Mouse (Mus musculus) induced T-regulatory cell, adult 2 months (primary cell): ENCODE results near the gene Ccser1.

Experiments
- DNase-seq: peaks from one replicate; pipeline ENCODE4 v3.0.0-alpha.2; 2012; ENCODE audit warnings: low read depth

Gene Ccser1

GRCm38 (mm10) chr6:61438165-61438564 is 258.0 kb downstream of the Ccser1 start:
- DNase-seq = no peak

DNA sequence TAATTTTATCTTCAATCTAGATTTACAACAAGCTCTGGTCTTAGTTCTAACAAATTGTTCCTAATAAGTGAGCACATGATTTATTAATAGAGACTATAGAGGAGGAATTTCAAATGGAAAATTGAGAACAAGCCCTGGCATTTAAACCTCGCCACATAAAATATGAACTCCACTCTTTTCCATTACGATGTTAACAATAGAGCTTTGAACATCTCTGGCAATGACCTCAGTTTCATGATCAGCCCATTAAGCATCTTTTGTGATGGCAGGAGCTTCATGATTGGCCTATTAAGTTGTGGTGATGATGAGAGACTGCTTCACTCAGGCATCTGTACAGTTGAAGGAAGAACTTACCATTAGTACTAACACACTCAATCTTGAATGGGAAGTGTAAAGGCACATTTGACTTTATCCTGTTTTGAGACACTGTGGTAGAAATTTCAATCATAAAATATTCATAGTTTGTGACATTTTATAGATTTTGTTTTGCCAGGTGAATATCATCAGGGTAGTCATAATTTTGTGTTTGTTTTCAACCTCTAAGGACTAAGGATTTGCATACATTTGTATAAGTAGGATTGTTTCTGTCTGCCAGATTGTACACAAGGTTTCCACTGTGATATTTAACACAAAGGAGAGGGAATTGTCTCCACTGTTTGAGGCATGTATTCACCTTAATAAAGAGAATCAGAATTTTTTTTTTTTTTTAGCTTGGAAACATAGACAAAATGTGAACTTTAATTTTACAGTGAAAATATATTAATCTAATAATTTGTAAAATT is 291.4 kb downstream of the Ccser1 start:
- no peak for DNase-seq

- no peak for DNase-seq
Observed at GRCm38 (mm10) chr6:61485336-61485735, 305.2 kb downstream of the Ccser1 start.

- no peak for DNase-seq
Observed at GRCm38 (mm10) chr6:61491979-61492821, 312.1 kb downstream of the Ccser1 start.

DNA sequence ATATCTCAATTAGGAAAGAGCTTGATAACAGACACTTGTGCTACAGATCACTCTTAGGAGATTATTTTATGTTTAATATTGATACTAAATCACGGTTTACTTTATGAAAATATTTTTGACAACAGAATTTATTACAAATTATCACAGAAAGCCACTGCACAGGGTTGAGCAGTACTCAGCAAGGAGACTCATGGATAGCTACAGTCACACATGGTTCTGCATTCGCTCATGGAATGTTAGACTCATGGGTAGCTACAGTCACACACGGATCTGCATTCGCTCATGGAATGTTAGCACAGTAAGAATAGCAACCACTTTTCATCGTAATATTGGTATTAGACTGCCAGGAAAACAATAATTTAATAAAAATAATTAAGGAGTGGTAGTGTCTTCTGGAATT is 313.3 kb downstream of the Ccser1 start:
- no peak for DNase-seq

- DNase-seq = no peak
Observed at GRCm38 (mm10) chr6:61515310-61515709, 335.2 kb downstream of the Ccser1 start.

GRCm38 (mm10) chr6:61521587-61521986 is 341.5 kb downstream of the Ccser1 start:
- DNase-seq = no peak

GRCm38 (mm10) chr6:61522108-61522507 is 342.0 kb downstream of the Ccser1 start:
- DNase-seq = no peak

- no peak for DNase-seq
Observed at GRCm38 (mm10) chr6:61523748-61524493, 343.8 kb downstream of the Ccser1 start.

DNA sequence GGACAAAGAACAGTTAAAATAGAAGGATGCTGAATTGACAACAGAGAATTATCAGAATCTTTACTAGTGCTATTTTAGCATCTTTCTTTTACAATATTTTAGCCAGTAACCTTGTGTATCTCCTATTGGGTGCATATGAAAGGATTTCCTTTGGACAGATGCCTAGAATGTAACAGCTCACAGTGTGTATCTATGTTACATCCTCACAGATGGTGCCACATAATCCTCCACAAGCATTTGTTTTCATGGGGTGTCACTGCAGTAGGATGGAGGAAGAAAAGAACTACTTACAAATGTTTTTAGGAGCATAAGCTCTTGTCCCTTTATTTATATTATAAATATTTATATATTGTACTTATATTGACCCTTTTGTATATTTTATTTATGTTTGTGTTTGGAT is 360.6 kb downstream of the Ccser1 start:
- DNase-seq = no peak

DNA sequence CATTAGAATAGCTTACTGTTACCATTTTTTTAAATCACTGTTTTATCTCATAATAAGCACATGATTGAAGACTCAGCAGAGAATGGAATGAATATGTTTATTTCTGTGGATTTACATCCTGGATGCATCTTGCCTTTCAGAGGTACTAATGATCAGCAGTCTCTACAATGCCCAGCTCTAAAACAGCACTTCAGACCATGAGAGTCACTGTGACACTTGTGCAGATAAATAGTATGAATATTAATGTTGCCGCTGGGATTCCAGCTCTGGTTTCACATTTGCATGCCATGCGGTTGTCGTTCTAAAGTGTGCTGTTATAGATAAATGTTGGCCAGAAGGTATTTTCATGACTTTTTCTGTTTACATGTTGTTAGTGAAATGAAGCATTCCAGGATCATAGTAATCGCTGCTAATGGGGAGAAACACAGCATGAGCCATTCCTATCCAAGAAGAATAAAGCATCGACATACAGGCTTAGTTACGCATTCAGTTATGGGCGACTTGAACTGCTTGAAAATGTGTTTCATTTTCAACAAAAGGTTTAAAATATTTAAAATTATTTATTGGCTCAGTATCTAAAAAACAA is 363.4 kb downstream of the Ccser1 start:
- no peak for DNase-seq

- DNase-seq = no peak
Observed at GRCm38 (mm10) chr6:61567551-61567950, 387.4 kb downstream of the Ccser1 start.

DNA sequence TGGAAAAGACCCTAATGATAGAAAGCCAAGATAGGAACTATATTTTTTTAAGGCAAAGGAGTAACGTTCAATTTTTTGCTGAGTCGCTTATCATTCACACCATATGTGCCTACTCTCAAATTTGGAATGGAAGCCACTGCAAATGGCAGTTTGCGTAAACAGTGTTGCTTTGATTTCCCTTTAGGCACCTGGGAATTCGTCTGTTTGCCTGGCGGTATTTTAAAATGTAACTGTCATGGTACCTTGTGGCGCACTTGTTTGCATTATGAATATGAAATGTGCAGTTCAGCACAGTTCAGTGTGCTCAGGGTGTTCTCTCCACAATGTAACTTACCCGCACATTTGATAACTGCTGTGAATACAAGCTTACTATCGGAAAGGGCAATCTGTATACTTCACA is 387.8 kb downstream of the Ccser1 start:
- DNase-seq = no peak

DNA sequence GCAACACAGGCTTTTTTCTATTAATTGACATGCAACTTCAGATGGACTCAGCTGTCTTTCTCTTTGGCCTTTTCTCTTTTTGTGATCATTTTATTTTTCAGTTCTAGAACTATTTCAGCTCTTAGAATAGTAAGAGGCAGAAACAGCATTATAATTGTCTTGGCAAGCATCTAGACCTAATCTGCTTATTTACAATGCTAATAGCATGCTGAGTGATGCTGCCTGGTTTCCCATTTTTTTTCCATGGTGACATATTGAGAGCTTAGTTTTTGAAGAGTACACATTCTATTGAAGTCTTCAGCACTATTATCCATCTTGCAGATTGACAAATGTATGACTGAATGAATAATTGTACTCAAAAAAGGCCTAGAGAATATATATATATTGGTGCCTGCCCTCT is 401.6 kb downstream of the Ccser1 start:
- no peak for DNase-seq

DNA sequence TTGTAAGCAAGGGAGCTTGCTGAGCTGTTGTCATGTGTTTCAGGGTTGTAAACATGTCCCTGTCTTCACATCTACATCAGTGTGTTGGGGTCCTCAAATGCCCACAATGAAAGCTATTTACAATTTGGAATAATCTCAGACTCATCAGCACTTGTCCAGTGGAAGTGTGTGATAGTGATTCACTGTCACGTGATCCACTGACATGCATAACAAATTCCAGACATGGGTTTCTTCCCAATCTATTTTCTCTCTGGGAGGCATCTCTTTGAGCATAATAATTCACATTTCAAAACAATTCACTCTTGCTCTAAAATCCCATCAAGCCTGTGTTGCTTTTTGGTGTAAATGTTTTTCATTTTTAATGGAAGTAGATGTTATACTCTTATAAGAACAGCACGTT is 408.9 kb downstream of the Ccser1 start:
- DNase-seq = no peak

DNA sequence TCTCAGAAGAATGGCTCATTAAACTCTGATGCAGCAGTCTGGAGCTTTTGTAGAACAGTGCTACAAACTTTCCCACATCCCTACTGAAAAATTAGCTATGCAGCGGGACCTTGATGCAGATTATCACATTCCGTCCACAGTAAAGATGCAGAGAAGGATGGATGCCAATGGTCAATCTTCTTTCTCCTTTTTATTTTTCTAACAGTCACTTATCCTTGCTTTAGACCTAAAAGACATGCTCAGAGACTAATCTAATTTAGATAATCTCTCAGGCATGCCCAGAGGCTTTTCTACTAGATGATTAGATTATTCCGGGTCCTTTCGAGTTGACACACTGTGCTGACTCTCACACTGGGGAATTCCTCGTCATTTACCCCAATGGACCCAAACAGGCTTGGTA is 421.8 kb downstream of the Ccser1 start:
- DNase-seq = no peak

GRCm38 (mm10) chr6:61614920-61615319 is 434.8 kb downstream of the Ccser1 start:
- no peak for DNase-seq

DNA sequence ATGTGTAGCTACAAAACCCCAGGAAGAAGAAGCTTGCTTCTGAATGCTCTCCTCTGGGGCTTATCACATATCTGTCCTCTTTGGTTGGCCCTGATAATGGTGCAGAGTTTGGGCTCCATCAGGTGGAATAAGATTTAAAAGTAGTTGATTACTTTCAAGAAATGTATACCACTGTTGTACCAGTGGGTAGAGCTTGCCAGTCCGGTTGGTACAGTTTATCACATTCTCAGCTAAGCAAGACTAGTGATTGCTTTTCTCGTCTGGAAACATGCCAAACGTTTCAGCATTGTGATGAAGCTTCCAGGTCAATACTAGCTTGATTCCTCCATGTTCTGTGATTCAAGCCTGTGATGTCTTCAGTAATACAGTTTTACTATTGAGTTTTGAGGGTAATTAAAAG is 441.6 kb downstream of the Ccser1 start:
- DNase-seq = no peak

DNA sequence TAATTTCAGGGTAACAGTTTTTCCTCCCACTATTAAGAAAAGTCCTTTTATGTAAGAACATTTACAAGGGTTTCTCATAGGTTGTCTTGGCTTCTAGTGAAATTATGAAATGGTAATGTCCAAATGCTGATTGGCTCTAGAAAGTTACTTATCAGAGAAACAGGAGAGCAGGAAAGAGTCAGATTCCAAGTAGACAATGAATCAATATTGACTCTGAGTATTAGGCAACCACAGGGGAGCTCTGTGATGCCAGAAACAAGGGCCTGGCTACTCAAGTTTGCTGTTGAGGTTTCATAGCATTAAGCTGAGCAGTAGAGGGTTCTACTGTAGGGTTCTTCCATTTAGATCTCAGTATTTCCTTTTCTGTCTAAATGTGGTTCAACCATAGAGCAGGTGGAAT is 481.3 kb downstream of the Ccser1 start:
- DNase-seq = no peak

- no peak for DNase-seq
Observed at GRCm38 (mm10) chr6:61664572-61664971, 484.4 kb downstream of the Ccser1 start.

GRCm38 (mm10) chr6:61687002-61687401 is 506.9 kb downstream of the Ccser1 start:
- DNase-seq = peak; percentile 0

DNA sequence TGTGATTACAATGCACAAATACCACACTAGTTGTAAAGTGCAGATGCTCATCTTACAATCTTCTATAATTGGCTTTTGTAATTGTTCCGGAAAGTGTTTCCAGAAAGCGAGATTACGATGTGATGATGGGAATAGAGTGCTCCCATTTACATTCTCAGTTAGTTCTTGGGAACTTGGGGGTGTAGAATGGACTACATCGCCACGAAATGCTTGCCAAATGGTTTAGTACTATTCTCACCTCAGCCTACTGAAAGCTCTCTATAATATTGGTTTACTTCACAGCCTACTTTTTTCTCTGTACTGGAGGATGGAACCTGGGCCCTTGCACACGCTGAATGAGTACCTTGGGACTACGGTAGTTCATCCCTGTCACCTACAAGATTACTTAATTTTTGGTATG is 522.9 kb downstream of the Ccser1 start:
- DNase-seq = no peak
